Mouse (Mus musculus) megakaryocyte, embryonic 14.5 days (primary cell): ENCODE measurements around the gene H13. TPM values are rescaled to one million over a fixed set of nuclear protein-coding genes. Genes with fewer than 3 reads are reported as not detected.

Source experiments
- H3K27me3 ChIP-seq: replicated peaks from 2 replicates; pipeline ENCODE3; 2012; ENCODE audit warnings: inconsistent platforms
- H3K36me3 ChIP-seq: replicated peaks from 2 replicates; pipeline ENCODE3; 2012; ENCODE audit warnings: low read length, inconsistent platforms, mixed read lengths
- H3K4me1 ChIP-seq: 2 replicates; pipeline ENCODE4 v1.6.1; 2012; ENCODE audit warnings: inconsistent platforms
- H3K4me3 ChIP-seq: replicated peaks from 2 replicates; pipeline ENCODE3; 2012; ENCODE audit warnings: moderate library complexity, mild to moderate bottlenecking, inconsistent platforms
- H3K9me3 ChIP-seq: 2 replicates; pipeline ENCODE4 v1.6.1; 2012; ENCODE audit warnings: inconsistent platforms
- FLI1 ChIP-seq: IDR thresholded peaks from 2 replicates; pipeline ENCODE4 v1.6.1; 2012; ENCODE audit warnings: low read length, inconsistent platforms, mixed read lengths
- GATA1 ChIP-seq: IDR thresholded peaks from 3 replicates; pipeline ENCODE4 v1.6.1; 2012; ENCODE audit warnings: mixed read lengths, low read length, inconsistent platforms, borderline replicate concordance
- polyA plus RNA-seq: library from polyadenylated mRNA; stranded (reverse); fragments of >175 nt; gene quantifications from 2 replicates; pipeline ENCODE4 v1.2.3, GENCODE M21; 2012; ENCODE audit warnings: low replicate concordance; ENCODE audit not compliant: insufficient read depth

H13 gene
- polyA plus RNA-seq, 1 experiment, result 88.7 TPM

DNA sequence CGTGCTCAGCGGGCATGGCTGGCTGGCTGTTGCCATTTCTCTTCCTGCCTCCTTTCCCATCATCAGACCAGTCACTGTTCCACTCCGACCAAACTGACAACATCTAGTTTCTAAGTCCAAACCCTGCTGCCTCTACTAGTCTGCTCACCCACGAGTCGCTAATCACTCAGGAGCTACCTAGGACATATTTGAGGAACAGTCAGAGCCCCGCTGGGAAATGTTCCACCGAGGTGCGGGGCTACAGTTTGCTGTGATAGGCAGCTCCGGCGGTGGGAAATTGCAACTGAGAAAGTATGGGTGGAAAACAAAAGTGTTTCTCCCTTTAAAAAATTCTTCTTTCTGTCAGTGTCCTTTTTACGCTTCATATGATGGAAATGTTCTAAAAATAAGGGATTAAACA is 48.4 kb downstream of the H13 start:
- H3K36me3 ChIP-seq, result peaks cover 15% of the 10 kb centered on the region
- H3K4me1 ChIP-seq, result no peaks in the 10 kb centered on the region
- no peak for TF ChIP-seq FLI1
- no peak for TF ChIP-seq GATA1
- peaks cover 9% of the 10 kb centered on the region for H3K27me3 ChIP-seq
- no peaks in the 10 kb centered on the region for H3K9me3 ChIP-seq
- H3K4me3 ChIP-seq, result no peak overlapping the region

DNA sequence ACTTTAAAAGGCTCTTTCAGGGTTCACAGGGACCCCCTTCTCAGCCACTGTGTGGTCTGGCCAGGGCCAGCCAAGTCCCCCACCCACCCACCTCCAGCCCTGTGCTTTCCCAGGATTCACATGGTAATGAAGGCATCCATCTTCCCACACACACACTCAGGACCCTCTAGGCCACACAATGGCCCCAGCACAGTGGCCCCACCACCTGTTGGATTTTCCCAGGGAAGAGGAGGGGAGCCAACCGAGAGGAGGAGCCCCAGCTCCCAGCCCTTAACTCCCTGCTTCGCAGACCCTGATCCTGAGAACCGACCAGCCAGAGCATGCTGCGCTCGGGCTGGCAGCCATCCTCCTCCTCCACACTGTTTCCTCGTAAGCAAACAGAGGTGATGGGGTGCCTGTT is 48.8 kb downstream of the H13 start:
- Histone ChIP-seq H3K9me3 (no peaks in the 10 kb centered on the region), H3K27me3 (peaks cover 13% of the 10 kb centered on the region), H3K4me3 (no peak overlapping the region), H3K36me3 (peaks cover 14% of the 10 kb centered on the region), H3K4me1 (no peaks in the 10 kb centered on the region)
- TF ChIP-seq FLI1 (no peak), GATA1 (no peak)

DNA sequence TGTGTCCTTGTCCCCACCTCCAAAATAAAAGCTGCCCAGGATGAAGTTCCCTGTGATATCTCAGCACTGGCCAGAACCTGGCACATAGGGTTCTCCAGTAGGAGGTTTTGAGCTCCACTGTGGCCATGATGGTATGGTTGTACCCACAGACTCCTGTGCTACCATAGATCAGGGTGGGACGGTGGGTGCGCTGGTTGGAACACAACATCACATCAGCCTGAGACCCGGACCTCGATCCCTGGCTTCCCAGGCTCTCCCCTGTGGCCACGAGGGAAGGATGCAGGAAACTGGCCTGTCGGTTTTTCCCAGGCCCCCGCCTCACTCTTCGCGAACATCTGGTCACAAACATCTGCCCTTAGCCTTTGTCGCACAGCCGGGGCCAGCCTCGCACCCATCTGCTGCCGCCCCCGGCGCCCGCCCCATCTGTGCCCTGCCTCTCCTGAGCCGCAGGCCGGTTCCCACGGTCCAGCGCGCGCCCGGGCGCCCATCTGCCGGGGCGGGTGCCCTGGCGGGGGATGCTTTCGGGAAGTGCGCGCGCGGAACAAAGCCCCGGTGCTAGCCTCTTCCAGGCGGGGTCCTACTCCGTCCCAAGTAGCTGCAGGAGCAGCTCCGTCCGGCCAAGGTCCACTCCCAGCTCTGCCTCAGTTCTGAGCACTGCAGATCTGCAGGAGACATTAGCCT is 54.5 kb downstream of the H13 start:
- TF ChIP-seq GATA1 (no peak), FLI1 (no peak)
- Histone ChIP-seq H3K4me1 (peaks cover 34% of the 10 kb centered on the region), H3K27me3 (peaks cover 34% of the 10 kb centered on the region), H3K4me3 (peak overlapping the region; percentile 28), H3K36me3 (no peaks in the 10 kb centered on the region), H3K9me3 (no peaks in the 10 kb centered on the region)

DNA sequence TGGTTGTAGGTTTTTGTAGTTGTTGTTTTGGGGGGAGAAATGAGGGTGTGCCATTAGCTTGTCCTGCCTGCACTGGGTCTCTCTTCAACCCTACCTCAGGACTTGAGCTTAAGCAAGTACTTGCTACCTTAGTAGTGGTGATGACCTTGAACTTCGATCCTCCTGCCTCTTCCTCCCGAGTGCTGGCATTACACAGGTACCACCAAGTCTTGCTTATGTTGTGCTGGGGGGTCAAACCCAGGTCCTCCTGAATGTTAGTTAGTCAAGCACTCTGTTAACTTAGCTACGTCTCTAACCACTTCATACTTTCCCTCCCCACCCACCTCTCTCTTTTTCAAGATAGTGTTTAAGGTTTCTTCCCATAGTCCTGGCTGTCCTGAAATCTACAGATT is 55.1 kb downstream of the H13 start:
- Histone ChIP-seq H3K9me3 (no peaks in the 10 kb centered on the region), H3K4me1 (peaks cover 39% of the 10 kb centered on the region), H3K4me3 (no peak overlapping the region), H3K36me3 (no peaks in the 10 kb centered on the region), H3K27me3 (peaks cover 31% of the 10 kb centered on the region)
- TF ChIP-seq GATA1 (no peak), FLI1 (no peak)

DNA sequence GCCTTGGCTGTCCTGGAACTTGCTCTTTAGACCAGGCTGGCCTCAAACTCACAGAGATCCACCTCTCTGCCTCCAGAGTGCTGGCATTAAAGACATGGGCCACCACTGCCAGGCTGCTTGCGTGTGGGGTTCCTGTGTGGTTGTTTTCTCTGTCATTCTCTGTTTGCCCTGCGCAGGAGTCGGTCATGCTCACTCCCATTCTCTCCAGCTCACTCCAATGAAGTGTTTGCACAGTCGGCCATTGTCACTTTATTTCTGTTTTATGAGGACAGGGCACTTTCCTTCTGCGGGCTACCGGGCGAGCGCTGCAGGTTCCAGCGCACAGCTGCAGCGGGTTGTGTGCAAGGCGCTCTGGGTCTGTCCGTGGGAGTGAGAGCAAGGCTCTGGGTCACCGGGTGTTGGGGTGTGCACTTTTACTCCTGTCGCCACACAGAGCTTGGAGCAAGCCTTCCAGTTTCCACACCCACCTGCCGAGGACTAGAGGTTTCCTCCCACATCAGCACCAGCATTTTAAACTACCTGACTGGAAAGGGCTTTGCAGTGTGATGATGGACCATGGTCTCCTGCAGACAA is 56.0 kb downstream of the H13 start:
- no peaks in the 10 kb centered on the region for H3K36me3 ChIP-seq
- peaks cover 47% of the 10 kb centered on the region for H3K4me1 ChIP-seq
- H3K9me3 ChIP-seq, result no peaks in the 10 kb centered on the region
- no peak for TF ChIP-seq GATA1
- TF ChIP-seq FLI1, result no peak
- H3K4me3 ChIP-seq, result no peak overlapping the region
- H3K27me3 ChIP-seq, result peaks cover 34% of the 10 kb centered on the region

DNA sequence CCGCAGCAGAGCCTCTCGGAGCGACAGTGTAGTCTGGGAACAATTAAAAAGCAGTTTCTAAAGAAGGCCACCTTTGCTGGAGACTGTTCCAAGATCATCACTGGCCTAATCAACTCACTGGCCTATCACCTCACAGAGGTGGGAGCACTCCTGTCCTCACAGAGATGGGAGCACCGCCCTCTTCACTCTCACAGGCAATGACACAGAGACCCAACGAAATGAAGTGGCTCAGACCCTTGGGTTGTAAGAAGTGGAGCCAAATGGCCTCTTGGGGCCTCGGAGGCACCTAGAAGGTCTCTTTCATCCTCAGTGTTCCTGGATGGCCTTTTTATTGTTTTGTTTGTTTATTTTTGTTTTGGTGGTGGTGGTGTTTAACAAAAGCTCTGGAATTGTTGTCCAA is 57.0 kb downstream of the H13 start:
- H3K4me3 ChIP-seq, result no peak overlapping the region
- no peaks in the 10 kb centered on the region for H3K9me3 ChIP-seq
- no peaks in the 10 kb centered on the region for H3K36me3 ChIP-seq
- H3K4me1 ChIP-seq, result peaks cover 47% of the 10 kb centered on the region
- peaks cover 34% of the 10 kb centered on the region for H3K27me3 ChIP-seq
- TF ChIP-seq FLI1, result no peak

DNA sequence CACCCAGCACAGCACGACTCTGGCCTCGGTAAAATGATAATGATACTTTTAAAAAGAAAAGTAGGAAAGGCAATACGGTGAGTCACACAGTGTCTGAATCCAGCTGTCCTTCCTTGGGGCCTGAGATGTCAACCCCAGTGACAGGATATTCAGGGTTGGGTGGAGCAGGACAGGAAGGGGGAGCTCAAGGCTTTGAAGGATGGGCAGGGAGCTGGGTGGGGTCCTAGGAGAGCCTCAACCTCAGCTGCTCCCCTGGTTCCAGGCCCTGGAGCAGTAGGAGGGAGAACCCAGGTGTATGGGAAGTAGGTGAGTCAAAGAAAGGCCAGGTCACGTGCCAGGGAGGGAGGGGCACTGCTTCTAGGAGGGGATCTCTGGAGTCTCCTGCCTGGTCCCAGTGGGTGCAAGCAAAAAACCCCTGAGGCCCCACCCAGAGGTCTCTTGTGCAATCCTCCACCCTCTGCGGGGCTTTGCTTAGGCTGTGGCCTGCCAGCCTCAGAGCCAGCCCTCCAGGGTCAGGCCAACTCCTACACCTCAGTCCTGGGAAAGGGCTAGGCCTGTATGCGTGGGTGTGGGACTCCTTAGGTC is 57.6 kb downstream of the H13 start:
- Histone ChIP-seq H3K36me3 (no peaks in the 10 kb centered on the region), H3K27me3 (peaks cover 34% of the 10 kb centered on the region), H3K4me1 (peaks cover 47% of the 10 kb centered on the region), H3K9me3 (no peaks in the 10 kb centered on the region), H3K4me3 (no peak overlapping the region)
- TF ChIP-seq FLI1, result no peak

DNA sequence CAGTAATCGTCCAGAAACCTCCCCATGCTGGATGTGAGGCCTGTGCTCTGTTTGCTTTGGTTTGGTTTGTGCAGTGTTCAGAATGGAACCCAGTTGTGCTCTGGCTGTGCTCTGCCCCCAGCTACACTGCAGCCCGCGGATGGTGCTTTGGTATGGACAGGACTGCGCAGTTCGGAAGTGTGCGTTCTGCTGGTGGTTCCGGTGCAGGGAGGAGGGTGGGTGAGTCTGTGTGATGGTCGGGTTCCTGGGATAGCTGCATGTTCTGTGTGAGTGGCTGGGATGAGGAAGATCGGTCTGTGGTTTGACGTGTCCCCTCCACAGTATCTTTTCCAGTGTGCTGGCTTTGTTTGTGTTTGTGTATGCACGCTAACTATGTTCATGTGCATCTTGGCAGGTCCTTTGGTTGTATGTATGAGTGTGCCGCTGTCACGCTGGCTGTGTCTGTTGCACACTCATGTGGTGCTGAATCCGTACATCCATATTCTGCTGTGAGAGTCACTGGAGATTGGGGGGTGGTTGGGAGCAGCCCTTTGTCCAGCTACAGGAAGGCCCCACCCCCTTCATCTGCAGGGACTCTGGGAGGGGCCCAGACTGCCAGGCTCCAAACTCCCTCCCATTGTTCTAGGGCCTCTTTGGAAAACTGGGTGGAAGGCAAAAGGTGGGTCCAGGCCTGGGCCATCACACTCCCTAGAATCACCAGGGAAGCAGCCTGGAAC is 58.7 kb downstream of the H13 start:
- TF ChIP-seq GATA1 (no peak), FLI1 (no peak)
- H3K4me3 ChIP-seq, result peak overlapping the region; percentile 10
- no peaks in the 10 kb centered on the region for H3K9me3 ChIP-seq
- peaks cover 31% of the 10 kb centered on the region for H3K27me3 ChIP-seq
- H3K4me1 ChIP-seq, result peaks cover 50% of the 10 kb centered on the region
- H3K36me3 ChIP-seq, result no peaks in the 10 kb centered on the region

DNA sequence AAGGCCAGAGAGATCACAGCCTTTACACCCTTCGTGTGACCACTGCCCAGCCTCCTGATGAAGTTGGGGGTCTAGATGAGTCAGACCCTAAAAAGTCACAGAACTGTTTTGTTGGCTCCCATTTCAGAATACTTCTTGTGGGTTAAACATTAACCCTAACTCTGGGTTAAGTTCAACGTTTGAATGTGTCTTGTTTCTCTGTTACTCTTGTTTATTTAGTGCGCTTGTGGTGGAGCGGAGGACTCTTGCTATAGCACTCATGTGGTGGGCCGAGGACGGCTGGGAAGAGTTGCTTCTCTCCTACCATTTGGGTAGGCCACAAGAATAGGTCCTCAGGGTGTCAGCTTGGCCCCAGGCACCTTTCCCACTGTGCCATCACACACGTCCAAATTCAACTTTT is 59.3 kb downstream of the H13 start:
- Histone ChIP-seq H3K4me3 (no peak overlapping the region), H3K9me3 (no peaks in the 10 kb centered on the region), H3K36me3 (no peaks in the 10 kb centered on the region), H3K27me3 (peaks cover 27% of the 10 kb centered on the region), H3K4me1 (peaks cover 55% of the 10 kb centered on the region)
- no peak for TF ChIP-seq GATA1
- TF ChIP-seq FLI1, result no peak
